Mouse (Mus musculus): ENCODE data around the gene Tmem101.

DNA sequence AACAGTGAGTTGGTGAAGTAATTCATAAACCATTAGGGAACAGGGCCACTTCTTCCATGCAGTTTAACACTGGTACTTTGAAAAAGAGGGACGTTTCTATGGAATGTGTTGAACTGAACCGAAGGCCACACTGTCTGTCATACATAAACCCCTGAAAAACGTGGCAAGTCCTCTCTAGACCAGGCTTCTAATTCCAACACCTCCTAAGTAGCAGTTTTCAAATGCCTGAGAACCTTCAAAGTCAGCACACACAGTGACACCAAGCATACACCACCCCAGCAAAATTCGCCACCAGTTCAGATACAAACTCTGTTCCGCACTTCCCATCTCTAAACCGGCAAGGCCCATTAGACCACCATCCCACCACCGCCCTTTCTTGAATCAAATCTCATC, 28.0 kb upstream of the Tmem101 start:
- TF ChIP-seq CTCF (IDR thresholded peaks at IDR 0.05; ENCODE audit: control insufficient read depth, insufficient read depth, low read length) = no peak
- TF ChIP-seq POLR2A (IDR thresholded peaks at IDR 0.05; ENCODE audit: borderline replicate concordance, control insufficient read depth, low read depth, low read length) = no peak
